Mouse (Mus musculus): ENCODE measurements around the gene Rbm19. TPM values are rescaled to one million over a fixed set of nuclear protein-coding genes. Genes with fewer than 3 reads are reported as not detected.

The Rbm19 gene
- polyA plus RNA-seq, 1 experiment: 21.3 TPM

DNA sequence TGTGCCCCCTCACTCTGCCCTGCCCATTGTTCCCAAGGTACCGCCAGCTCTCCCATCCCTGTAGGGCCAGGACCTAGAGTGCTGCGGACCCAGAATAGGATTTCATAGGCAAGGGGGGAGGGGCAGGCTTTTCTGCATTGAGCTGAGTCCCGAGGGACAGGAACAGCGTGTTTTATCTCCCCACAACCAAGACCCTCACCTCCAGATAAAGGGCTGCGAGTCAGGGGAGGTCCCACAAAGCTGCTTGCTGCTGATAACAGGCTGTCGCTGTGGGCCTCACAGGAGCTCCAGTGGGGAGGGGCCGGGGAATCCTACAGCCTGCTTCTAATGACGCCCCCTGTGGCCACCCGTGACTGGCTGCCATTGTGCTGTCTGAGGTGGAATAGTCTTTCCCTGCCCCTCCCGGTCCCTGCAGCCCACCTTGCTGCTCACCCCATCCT, 20.0 kb downstream of the Rbm19 start:
- Histone ChIP-seq H3K4me3 (replicated peaks; ENCODE audit: control insufficient read depth, low read depth, low read length) (no peak overlapping the region), H3K27ac (ENCODE audit: control insufficient read depth, insufficient read depth, low read depth, low read length, poor library complexity) (peak overlapping the region; percentile 68), H3K4me1 (ENCODE audit: control insufficient read depth, insufficient read depth, low read length) (peaks cover 10% of the 10 kb centered on the region)
- 40% methylated on average over 10 of the region's 10 CpGs for WGBS
- TF ChIP-seq CTCF (IDR thresholded peaks at IDR 0.05; ENCODE audit: control insufficient read depth, insufficient read depth, low read length) (no peak), POLR2A (IDR thresholded peaks at IDR 0.05; ENCODE audit: borderline replicate concordance, control insufficient read depth, low read depth, low read length) (no peak)

DNA sequence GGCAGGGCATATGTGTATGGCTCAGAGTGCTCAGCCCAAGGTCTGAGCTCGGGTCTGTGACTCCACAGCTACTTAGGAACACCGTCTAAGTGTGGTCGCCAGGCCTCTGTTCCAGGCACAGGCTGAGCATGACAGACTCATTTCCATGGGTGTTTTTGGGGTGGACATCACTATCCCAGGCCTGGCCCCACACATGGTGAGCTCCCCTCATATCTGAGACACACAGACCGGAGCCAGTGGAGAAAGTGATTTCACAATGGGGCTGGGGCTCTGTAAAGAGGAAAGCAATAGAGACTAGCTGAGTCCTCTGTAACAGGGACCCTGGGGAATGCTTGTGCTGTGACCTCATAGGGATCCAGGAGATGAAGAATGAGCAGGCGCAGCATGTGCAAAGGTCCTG, 20.8 kb downstream of the Rbm19 start:
- WGBS: 75% methylated on average over 5 of the region's 5 CpGs
- Histone ChIP-seq H3K4me1 (ENCODE audit: control insufficient read depth, insufficient read depth, low read length) (peaks cover 10% of the 10 kb centered on the region), H3K27ac (ENCODE audit: control insufficient read depth, insufficient read depth, low read depth, low read length, poor library complexity) (peak overlapping the region; percentile 68), H3K4me3 (replicated peaks; ENCODE audit: control insufficient read depth, low read depth, low read length) (no peak overlapping the region)
- no peak for TF ChIP-seq POLR2A (IDR thresholded peaks at IDR 0.05; ENCODE audit: borderline replicate concordance, control insufficient read depth, low read depth, low read length)
- no peak for TF ChIP-seq CTCF (IDR thresholded peaks at IDR 0.05; ENCODE audit: control insufficient read depth, insufficient read depth, low read length)

DNA sequence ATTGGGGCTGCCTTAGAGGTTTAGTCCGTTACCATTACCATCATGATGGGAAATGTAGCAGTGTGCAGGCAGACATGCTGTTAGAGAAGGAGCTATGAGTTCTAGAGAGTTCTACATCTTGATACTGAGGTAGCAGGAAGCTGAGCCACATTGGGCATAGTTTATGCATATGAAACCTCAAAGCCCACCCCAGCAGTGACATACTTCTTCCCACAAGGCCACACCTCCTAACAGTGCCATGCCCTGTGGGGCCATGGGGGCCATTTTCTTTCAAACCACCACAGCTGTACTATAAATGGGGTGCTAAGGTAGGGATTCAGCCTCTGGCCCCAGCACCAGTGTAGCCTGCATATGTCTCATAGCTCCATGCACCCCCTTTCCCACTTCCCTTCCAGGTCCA, 21.6 kb downstream of the Rbm19 start:
- Histone ChIP-seq H3K4me1 (ENCODE audit: control insufficient read depth, insufficient read depth, low read length) (peaks cover 10% of the 10 kb centered on the region), H3K4me3 (replicated peaks; ENCODE audit: control insufficient read depth, low read depth, low read length) (no peak overlapping the region), H3K27ac (ENCODE audit: control insufficient read depth, insufficient read depth, low read depth, low read length, poor library complexity) (peak overlapping the region; percentile 40)
- 86% methylated on average over 1 of the region's 1 CpGs for WGBS
- TF ChIP-seq CTCF (IDR thresholded peaks at IDR 0.05; ENCODE audit: control insufficient read depth, insufficient read depth, low read length) (no peak), POLR2A (IDR thresholded peaks at IDR 0.05; ENCODE audit: borderline replicate concordance, control insufficient read depth, low read depth, low read length) (no peak)

DNA sequence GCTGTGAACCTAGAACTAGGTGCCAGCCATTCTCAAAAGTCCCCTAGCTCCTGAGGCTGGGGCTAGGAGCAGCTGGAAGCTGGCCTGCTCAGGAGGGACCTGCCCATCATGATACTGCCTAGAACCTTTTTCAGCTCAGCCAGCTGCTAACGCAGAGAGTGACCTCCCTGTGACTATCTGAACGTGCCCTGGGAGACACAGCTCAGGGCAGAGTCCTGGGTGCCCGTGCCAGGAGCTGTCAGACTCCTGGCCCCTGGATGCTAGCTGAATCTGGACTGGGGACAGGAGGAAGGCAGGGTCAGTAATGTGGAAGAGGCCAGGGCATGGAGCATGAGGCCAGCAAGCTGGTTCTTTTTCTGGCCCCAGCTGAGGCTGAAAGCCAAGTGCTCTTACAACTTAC, 22.1 kb downstream of the Rbm19 start:
- no peak for TF ChIP-seq CTCF (IDR thresholded peaks at IDR 0.05; ENCODE audit: control insufficient read depth, insufficient read depth, low read length)
- 0 out of 2 replicates have a peak, but pooled peaks have one; percentile 3 for TF ChIP-seq POLR2A (IDR thresholded peaks at IDR 0.05; ENCODE audit: borderline replicate concordance, control insufficient read depth, low read depth, low read length)
- WGBS: 69% methylated on average over 3 of the region's 3 CpGs
- peak overlapping the region; percentile 40 for H3K27ac ChIP-seq (ENCODE audit: control insufficient read depth, insufficient read depth, low read depth, low read length, poor library complexity)
- no peak overlapping the region for H3K4me3 ChIP-seq (replicated peaks; ENCODE audit: control insufficient read depth, low read depth, low read length)
- peaks cover 10% of the 10 kb centered on the region for H3K4me1 ChIP-seq (ENCODE audit: control insufficient read depth, insufficient read depth, low read length)

DNA sequence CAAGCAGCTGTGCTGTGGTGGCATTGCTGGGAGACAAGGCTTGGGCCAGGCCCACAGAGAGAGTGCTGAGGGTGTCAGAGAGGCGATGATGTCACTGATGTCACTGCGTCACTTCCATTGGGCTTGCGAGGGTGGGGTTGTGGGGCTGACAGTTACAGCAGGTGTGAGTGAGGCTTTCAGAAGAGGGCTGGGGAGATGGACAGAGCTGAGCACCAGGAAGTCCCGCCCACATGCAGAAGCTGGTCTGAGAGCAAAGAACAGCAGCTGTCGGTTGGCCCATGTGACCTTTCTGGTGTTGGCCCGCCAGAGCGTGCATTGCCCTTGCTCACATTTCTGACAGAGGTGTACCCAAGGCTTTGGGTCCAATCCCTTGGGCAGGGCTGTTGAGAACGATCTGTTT, 23.0 kb downstream of the Rbm19 start:
- no peak overlapping the region; the same call in 1 of the 2 replicates for H3K27ac ChIP-seq (ENCODE audit: control insufficient read depth, insufficient read depth, low read depth, low read length, poor library complexity)
- peaks cover 10% of the 10 kb centered on the region for H3K4me1 ChIP-seq (ENCODE audit: control insufficient read depth, insufficient read depth, low read length)
- TF ChIP-seq POLR2A (IDR thresholded peaks at IDR 0.05; ENCODE audit: borderline replicate concordance, control insufficient read depth, low read depth, low read length) (no peak), CTCF (IDR thresholded peaks at IDR 0.05; ENCODE audit: control insufficient read depth, insufficient read depth, low read length) (no peak; the same call in 1 of the 2 replicates)
- no peak overlapping the region for H3K4me3 ChIP-seq (replicated peaks; ENCODE audit: control insufficient read depth, low read depth, low read length)
- WGBS: 69% methylated on average over 8 of the region's 8 CpGs

DNA sequence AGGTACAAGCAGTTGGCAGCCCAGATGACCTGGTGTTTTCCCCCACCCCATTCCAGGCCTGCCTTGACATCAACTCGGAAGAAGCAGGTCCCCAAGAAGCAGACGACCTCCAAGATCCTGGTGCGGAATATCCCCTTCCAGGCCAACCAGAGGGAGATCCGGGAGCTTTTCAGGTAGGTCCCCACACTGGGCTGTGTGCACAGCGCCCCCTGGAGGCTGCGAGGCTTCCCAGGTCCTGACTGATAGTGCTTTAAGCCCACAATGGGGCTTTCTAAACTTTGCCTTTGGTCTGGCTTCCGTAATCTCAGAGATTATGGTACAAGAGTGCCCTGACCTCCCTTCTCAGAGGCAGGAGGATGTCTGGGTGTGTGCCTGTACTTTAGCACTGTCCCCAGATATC, 27.7 kb downstream of the Rbm19 start:
- no peak overlapping the region for H3K4me3 ChIP-seq (replicated peaks; ENCODE audit: control insufficient read depth, low read depth, low read length)
- WGBS: 67% methylated on average over 7 of the region's 7 CpGs
- no peak overlapping the region for H3K27ac ChIP-seq (ENCODE audit: control insufficient read depth, insufficient read depth, low read depth, low read length, poor library complexity)
- TF ChIP-seq POLR2A (IDR thresholded peaks at IDR 0.05; ENCODE audit: borderline replicate concordance, control insufficient read depth, low read depth, low read length) (no peak), CTCF (IDR thresholded peaks at IDR 0.05; ENCODE audit: control insufficient read depth, insufficient read depth, low read length) (peak; percentile 66; the same call in 1 of the 2 replicates)
- no peaks in the 10 kb centered on the region; the same call in 1 of the 2 replicates for H3K4me1 ChIP-seq (ENCODE audit: control insufficient read depth, insufficient read depth, low read length)

DNA sequence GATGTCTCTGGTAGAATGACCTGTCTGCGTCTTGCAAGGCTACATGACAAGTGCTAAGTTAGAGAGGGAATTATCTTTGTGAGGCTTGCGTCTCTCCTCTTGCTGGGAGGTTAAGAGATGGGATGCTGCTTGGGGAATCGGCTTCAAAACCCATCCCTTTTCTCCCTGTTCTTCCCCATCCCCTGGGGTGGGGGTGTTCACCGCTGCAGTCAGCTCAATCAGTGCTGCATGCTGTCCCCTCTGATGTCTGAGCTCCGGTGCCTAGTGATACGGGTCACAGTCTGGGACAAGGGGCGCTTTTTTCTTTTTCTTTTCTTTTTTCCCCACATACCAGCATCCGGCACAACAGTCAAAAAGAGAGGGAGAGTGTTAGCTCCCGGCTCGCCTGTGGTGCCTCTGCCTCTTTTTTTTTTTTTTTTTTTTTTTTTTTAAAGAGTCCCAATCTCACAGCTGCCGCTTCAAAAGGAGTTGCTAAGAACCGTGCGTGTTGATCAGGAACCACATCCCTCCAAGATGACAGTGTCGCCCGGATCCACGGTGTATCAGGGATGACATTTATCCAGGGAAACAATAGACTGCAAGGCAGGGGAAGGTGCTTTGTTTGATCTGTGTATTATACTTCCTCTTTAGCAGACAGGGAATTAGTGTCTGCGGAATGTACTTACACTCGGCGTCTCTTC, 29.2 kb downstream of the Rbm19 start:
- H3K27ac ChIP-seq (ENCODE audit: control insufficient read depth, insufficient read depth, low read depth, low read length, poor library complexity): no peak overlapping the region
- no peaks in the 10 kb centered on the region for H3K4me1 ChIP-seq (ENCODE audit: control insufficient read depth, insufficient read depth, low read length)
- 89% methylated on average over 19 of the region's 19 CpGs for WGBS
- no peak overlapping the region for H3K4me3 ChIP-seq (replicated peaks; ENCODE audit: control insufficient read depth, low read depth, low read length)
- TF ChIP-seq CTCF (IDR thresholded peaks at IDR 0.05; ENCODE audit: control insufficient read depth, insufficient read depth, low read length) (no peak), POLR2A (IDR thresholded peaks at IDR 0.05; ENCODE audit: borderline replicate concordance, control insufficient read depth, low read depth, low read length) (no peak)

DNA sequence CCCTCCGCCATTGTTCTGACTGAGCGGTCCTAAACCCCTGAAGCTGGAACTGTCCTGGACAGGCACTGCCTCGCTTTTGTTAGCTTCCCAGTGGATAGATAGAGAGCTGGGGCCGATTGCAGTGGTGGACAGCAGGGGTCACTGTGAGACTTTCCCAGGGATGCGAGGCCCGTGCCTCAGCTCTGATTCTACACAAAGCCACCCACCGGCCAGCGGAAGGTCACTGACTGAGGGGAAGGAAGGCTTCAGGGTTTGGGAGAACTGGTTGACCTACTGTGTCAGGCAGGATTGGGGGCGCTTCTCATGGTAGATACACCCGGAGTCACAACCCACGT, 29.8 kb downstream of the Rbm19 start:
- H3K27ac ChIP-seq (ENCODE audit: control insufficient read depth, insufficient read depth, low read depth, low read length, poor library complexity): no peak overlapping the region
- H3K4me3 ChIP-seq (replicated peaks; ENCODE audit: control insufficient read depth, low read depth, low read length): no peak overlapping the region
- WGBS: 85% methylated on average over 11 of the region's 11 CpGs
- no peaks in the 10 kb centered on the region for H3K4me1 ChIP-seq (ENCODE audit: control insufficient read depth, insufficient read depth, low read length)
- no peak for TF ChIP-seq POLR2A (IDR thresholded peaks at IDR 0.05; ENCODE audit: borderline replicate concordance, control insufficient read depth, low read depth, low read length)

DNA sequence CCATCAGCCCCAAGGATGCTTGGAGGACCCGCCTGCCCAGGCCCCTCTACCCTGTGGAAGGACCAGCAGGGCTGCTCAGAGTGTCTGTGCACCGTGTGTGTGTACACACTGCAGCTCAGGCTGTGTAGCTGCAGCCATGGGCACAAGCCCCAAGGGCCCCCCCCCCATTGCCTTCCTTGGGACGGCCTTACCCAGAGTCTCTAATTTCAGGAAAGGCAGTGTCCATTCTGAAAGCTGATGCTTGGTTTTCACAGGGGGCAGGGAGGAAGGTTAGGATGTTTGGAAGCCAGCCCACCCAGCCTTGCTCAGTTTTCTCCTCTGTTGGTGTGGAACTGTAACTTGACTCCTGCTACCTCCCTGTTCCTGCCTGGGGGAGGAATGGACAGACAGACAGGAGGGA, 30.6 kb downstream of the Rbm19 start:
- no peaks in the 10 kb centered on the region for H3K4me1 ChIP-seq (ENCODE audit: control insufficient read depth, insufficient read depth, low read length)
- TF ChIP-seq POLR2A (IDR thresholded peaks at IDR 0.05; ENCODE audit: borderline replicate concordance, control insufficient read depth, low read depth, low read length) (no peak), CTCF (IDR thresholded peaks at IDR 0.05; ENCODE audit: control insufficient read depth, insufficient read depth, low read length) (no peak)
- no peak overlapping the region for H3K4me3 ChIP-seq (replicated peaks; ENCODE audit: control insufficient read depth, low read depth, low read length)
- 77% methylated on average over 3 of the region's 3 CpGs for WGBS
- no peak overlapping the region for H3K27ac ChIP-seq (ENCODE audit: control insufficient read depth, insufficient read depth, low read depth, low read length, poor library complexity)

Measured in bone marrow, adult 2 months (tissue).